ENCODE assay signal across 13 mouse cellular contexts in the genomic region with DNA sequence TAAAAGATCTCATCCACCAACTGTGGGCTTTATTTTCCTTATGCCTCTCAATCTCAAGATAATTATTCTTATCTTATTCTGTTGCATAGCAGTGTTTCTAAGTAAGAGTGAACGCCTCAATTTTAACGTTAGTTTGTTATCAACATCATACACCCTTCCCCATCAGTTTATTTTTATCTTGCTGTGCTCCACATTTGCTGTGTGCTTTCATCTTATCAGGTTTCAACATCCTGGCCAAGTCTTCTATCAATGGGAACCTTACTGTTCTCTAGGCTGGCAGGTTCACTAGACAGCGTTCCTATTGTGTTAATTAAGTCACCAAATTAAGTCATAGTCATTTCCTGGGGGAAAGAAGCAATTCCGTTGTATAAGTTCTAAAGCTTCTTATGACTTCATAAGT.
"Had no signal": no experiment of that assay in that cellular context is flagged by ENCODE, and none has a peak within 500 bp of the region (broad histone marks: within the 10 kb centered on the region; RNA-seq: fewer than 3 reads in every experiment).

No protein-coding gene starts in this region.

- DNase-seq: kidney, adult 18-20 months; kidney, postnatal 10 days; right cerebral cortex, postnatal 4 days; spleen, adult 18-20 months; thymus, adult 2 months; thymus, postnatal 25 days had no signal

- H3K4me2 ChIP-seq: intestine, embryonic 15.5 days; limb, embryonic 15.5 days; lung, embryonic 15.5 days; midbrain, embryonic 11.5 days; midbrain, embryonic 15.5 days; neural tube, embryonic 12.5 days had no signal

- H3K4me1 ChIP-seq: intestine, embryonic 15.5 days; limb, embryonic 15.5 days; lung, embryonic 15.5 days; midbrain, embryonic 15.5 days; neural tube, embryonic 12.5 days had no signal

- H3K27ac ChIP-seq: intestine, embryonic 15.5 days; left cerebral cortex, adult 2 months; limb, embryonic 15.5 days; lung, embryonic 15.5 days; midbrain, embryonic 15.5 days; neural tube, embryonic 12.5 days had no signal

- H3K9ac ChIP-seq: intestine, embryonic 15.5 days; limb, embryonic 15.5 days; lung, embryonic 15.5 days; midbrain, embryonic 15.5 days; neural tube, embryonic 12.5 days had no signal

- H3K36me3 ChIP-seq: intestine, embryonic 15.5 days; limb, embryonic 15.5 days; lung, embryonic 15.5 days; midbrain, embryonic 15.5 days; neural tube, embryonic 12.5 days had no signal

- ATAC-seq: intestine, embryonic 15.5 days; midbrain, embryonic 15.5 days had no signal

- H3K4me3 ChIP-seq: intestine, embryonic 15.5 days; left cerebral cortex, adult 2 months; limb, embryonic 15.5 days; lung, embryonic 15.5 days; midbrain, embryonic 15.5 days; neural tube, embryonic 12.5 days had no signal

- H3K27me3 ChIP-seq: intestine, embryonic 15.5 days; limb, embryonic 15.5 days; lung, embryonic 15.5 days; midbrain, embryonic 15.5 days; neural tube, embryonic 12.5 days had no signal

- H3K9me3 ChIP-seq: intestine, embryonic 15.5 days; limb, embryonic 15.5 days; lung, embryonic 15.5 days; midbrain, embryonic 15.5 days; neural tube, embryonic 12.5 days had no signal
